Mouse (Mus musculus) CH12.LX (cell line): ENCODE measurements around the gene Irs2.

Source experiments
- CTCF ChIP-seq, 2 experiments: IDR thresholded peaks in 1 of 2; conservative IDR thresholded peaks in 1 of 2; 2 replicates each; pipeline ENCODE4 v1.5.1; 2011 to 2012; ENCODE audit warnings: low read depth in 2 of 2, low read length in 2 of 2, improper control_type of control experiment in 1 of 2, inconsistent platforms in 1 of 2, mild to moderate bottlenecking in 1 of 2, moderate library complexity in 1 of 2
- MAX ChIP-seq: IDR thresholded peaks from 2 replicates; pipeline ENCODE4 v1.6.1; 2011; ENCODE audit warnings: low read length, improper control_type of control experiment
- SIN3A ChIP-seq: IDR thresholded peaks from 2 replicates; pipeline ENCODE4 v1.6.1; 2012; ENCODE audit warnings: low read length, improper control_type of control experiment, inconsistent platforms
- SMC3 ChIP-seq: IDR thresholded peaks from 2 replicates; pipeline ENCODE4 v1.6.1; 2011; ENCODE audit warnings: low read depth, low read length, improper control_type of control experiment

DNA sequence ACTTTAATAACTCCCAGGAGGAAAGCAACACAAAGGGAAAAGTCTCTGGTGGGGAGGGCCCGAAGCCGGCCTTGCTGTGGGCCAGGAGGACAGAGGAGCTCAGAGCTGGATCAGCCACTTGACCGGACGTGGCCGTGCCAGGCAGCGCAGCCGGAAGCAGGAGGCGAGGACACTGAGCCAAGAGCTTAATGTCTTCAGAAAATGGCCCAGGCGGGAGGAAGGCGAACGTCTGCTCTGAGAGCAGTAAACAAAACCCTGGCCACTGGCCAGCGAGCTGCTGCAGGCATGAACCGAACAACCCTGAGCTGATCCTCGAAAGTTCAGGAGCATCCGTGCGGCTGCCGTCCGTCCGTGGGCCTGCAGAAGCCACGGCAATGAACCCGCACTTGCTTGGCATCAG is 29.9 kb downstream of the Irs2 start:
- no peak for TF ChIP-seq SMC3
- TF ChIP-seq MAX, result no peak
- TF ChIP-seq SIN3A, result no peak
- TF ChIP-seq CTCF (conservative IDR thresholded peaks at IDR 0.05 in 1 of 2, IDR thresholded peaks at IDR 0.05 in 1 of 2; ENCODE audit: low read depth in 2 of 2, low read length in 2 of 2), result no peak
